Mouse (Mus musculus): ENCODE results near the gene Arhgap9. TPM values are rescaled to one million over a fixed set of nuclear protein-coding genes. Genes with fewer than 3 reads are reported as not detected.
A peak's percentile ranks its signal among the peaks of the same experiment; 100 is the strongest.

Gene Arhgap9
- total RNA-seq, 2 experiments from 2014 or later, result 4.0 to 5.4 TPM

GRCm38 (mm10) chr10:127343029-127343428 lies 21.3 kb downstream of the Arhgap9 start:
- DNase-seq, result no peak

GRCm38 (mm10) chr10:127346173-127346572 lies 24.4 kb downstream of the Arhgap9 start:
- DNase-seq, result no peak

GRCm38 (mm10) chr10:127348957-127349356 lies 27.2 kb downstream of the Arhgap9 start:
- no peak for DNase-seq

- DNase-seq, result no peak
Measured at GRCm38 (mm10) chr10:127349810-127350209, 28.0 kb downstream of the Arhgap9 start.

GRCm38 (mm10) chr10:127350594-127351284 lies 29.0 kb downstream of the Arhgap9 start:
- peak; percentile 50 to 78 for DNase-seq

- no peak for DNase-seq
Measured at GRCm38 (mm10) chr10:127351285-127351595, 29.5 kb downstream of the Arhgap9 start.

- no peak for DNase-seq
Measured at GRCm38 (mm10) chr10:127351719-127352118, 30.0 kb downstream of the Arhgap9 start.

GRCm38 (mm10) chr10:127352187-127352586 lies 30.4 kb downstream of the Arhgap9 start:
- DNase-seq, result no peak

- DNase-seq, result no peak
Measured at GRCm38 (mm10) chr10:127352766-127353165, 31.0 kb downstream of the Arhgap9 start.

- DNase-seq, result peak; percentile 49 to 50
Measured at GRCm38 (mm10) chr10:127353909-127354895, 32.4 kb downstream of the Arhgap9 start, which contains the start of gene Inhbe. Gene Inhbe (minus strand): TSS chr10:127354411.

GRCm38 (mm10) chr10:127355336-127355735 lies 33.6 kb downstream of the Arhgap9 start:
- no peak for DNase-seq

GRCm38 (mm10) chr10:127360714-127361113 lies 39.0 kb downstream of the Arhgap9 start:
- no peak for DNase-seq

- no peak for DNase-seq
Measured at GRCm38 (mm10) chr10:127367116-127367515, 45.4 kb downstream of the Arhgap9 start.

GRCm38 (mm10) chr10:127368273-127368672 lies 46.5 kb downstream of the Arhgap9 start:
- DNase-seq, result no peak

GRCm38 (mm10) chr10:127369834-127370820 lies 48.4 kb downstream of the Arhgap9 start, which contains the start of gene Inhbc:
Gene Inhbc (minus strand): TSS chr10:127370431.
- DNase-seq, result no peak

- DNase-seq, result no peak
Measured at GRCm38 (mm10) chr10:127371023-127371422, 49.3 kb downstream of the Arhgap9 start.

- no peak for DNase-seq
Measured at GRCm38 (mm10) chr10:127377700-127378099, 55.9 kb downstream of the Arhgap9 start.
